Mouse (Mus musculus) CH12.LX (cell line): Measurements from ENCODE around the gene Actl6a. TPM values are rescaled to one million over a fixed set of nuclear protein-coding genes. Genes with fewer than 3 reads are reported as not detected.
"Not testable (repeated sequence)": the region's sequence is repeated elsewhere in the genome, so short reads cannot be mapped to it uniquely, and the experiment has no call there.

Experiments
- DNase-seq: peaks from one replicate; pipeline ENCODE4 v3.0.0-alpha.2; 2013; ENCODE audit errors: extremely low read depth
- H3K27ac ChIP-seq: 2 replicates; pipeline ENCODE4 v1.5.1; 2012; ENCODE audit warnings: low read depth, mild to moderate bottlenecking, control low read depth, moderate library complexity; ENCODE audit not compliant: insufficient read depth
- H3K27me3 ChIP-seq: replicated peaks from 2 replicates; pipeline ENCODE3; 2012; ENCODE audit warnings: inconsistent platforms
- H3K36me3 ChIP-seq, 2 experiments: replicated peaks in 1 of 2; 2 replicates each; pipeline versions ENCODE3 to v1.6.1; 2012; ENCODE audit warnings: inconsistent platforms in 1 of 2, low read length in 1 of 2, mild to moderate bottlenecking in 1 of 2, mixed read lengths in 1 of 2, moderate library complexity in 1 of 2; ENCODE audit not compliant: control insufficient read depth in 1 of 2, insufficient read depth in 1 of 2
- H3K4me1 ChIP-seq, 2 experiments: 2 replicates each; pipeline ENCODE4 v1.6.1; 2012; ENCODE audit warnings: inconsistent platforms in 1 of 2, moderate library complexity in 1 of 2; ENCODE audit not compliant: insufficient read depth in 2 of 2, control insufficient read depth in 1 of 2
- H3K4me2 ChIP-seq: 2 replicates; pipeline ENCODE4 v1.6.1; 2012; ENCODE audit warnings: low read depth, mild to moderate bottlenecking, control low read depth; ENCODE audit not compliant: poor library complexity, insufficient read depth, severe bottlenecking
- H3K4me3 ChIP-seq, 3 experiments: fragments of 150-350 bp in 1 of 3; sonication (generic) in 1 of 3; replicated peaks in 1 of 3; 2 replicates each; pipeline versions ENCODE3 to v1.5.1; 2011 to 2012; ENCODE audit warnings: low read depth in 2 of 3, low read length in 2 of 3, mild to moderate bottlenecking in 2 of 3, moderate library complexity in 2 of 3, control low read depth in 1 of 3, improper control_type of control experiment in 1 of 3, inconsistent platforms in 1 of 3, mixed read lengths in 1 of 3; ENCODE audit not compliant: poor library complexity in 1 of 3
- H3K79me2 ChIP-seq: replicated peaks from 2 replicates; pipeline ENCODE4 v1.6.1; 2012; ENCODE audit warnings: mild to moderate bottlenecking, moderate library complexity; ENCODE audit not compliant: control insufficient read depth, poor library complexity, insufficient read depth, severe bottlenecking; ENCODE audit errors: extremely low read depth
- H3K9ac ChIP-seq: 2 replicates; pipeline ENCODE4 v1.6.1; 2012; ENCODE audit warnings: low read depth, mild to moderate bottlenecking, control low read depth, moderate library complexity; ENCODE audit not compliant: insufficient read depth
- H3K9me3 ChIP-seq: replicated peaks from 2 replicates; pipeline ENCODE3; 2012; ENCODE audit warnings: low read length, inconsistent platforms, mixed read lengths
- ELF1 ChIP-seq: IDR thresholded peaks from 2 replicates; pipeline ENCODE4 v1.6.1; 2014; ENCODE audit warnings: low read depth, mild to moderate bottlenecking, inconsistent platforms, low read length, improper control_type of control experiment
- MAFK ChIP-seq: IDR thresholded peaks from 2 replicates; pipeline ENCODE4 v1.6.1; 2011; ENCODE audit warnings: low read length, improper control_type of control experiment; ENCODE audit not compliant: insufficient replicate concordance
- MAX ChIP-seq: IDR thresholded peaks from 2 replicates; pipeline ENCODE4 v1.6.1; 2011; ENCODE audit warnings: low read length, improper control_type of control experiment
- MXI1 ChIP-seq: IDR thresholded peaks from 2 replicates; pipeline ENCODE4 v1.6.1; 2011; ENCODE audit warnings: mild to moderate bottlenecking, low read depth, low read length, improper control_type of control experiment
- MYC ChIP-seq: IDR thresholded peaks from 2 replicates; pipeline ENCODE4 v1.6.1; 2011; ENCODE audit warnings: low read depth, mild to moderate bottlenecking, improper control_type of control experiment, low read length
- NELFE ChIP-seq: IDR thresholded peaks from 2 replicates; pipeline ENCODE4 v1.6.1; 2011; ENCODE audit warnings: low read depth, low read length, improper control_type of control experiment
- PAX5 ChIP-seq: IDR thresholded peaks from 2 replicates; pipeline ENCODE4 v1.6.1; 2012; ENCODE audit warnings: low read length, inconsistent platforms, mixed read lengths
- TBP ChIP-seq: conservative IDR thresholded peaks from 2 replicates; pipeline ENCODE4 v1.6.1; 2011; ENCODE audit warnings: low read depth, low read length, improper control_type of control experiment
- dilution Hi-C: fragments of 300-500 bp; cut with MboI; formaldehyde crosslinking; loops from 2 replicates; pipeline ENCODE4 v1.14.3; 2020; ENCODE audit warnings: low sequenced_read_pairs; ENCODE audit not compliant: extremely low pct_unique_long_range_greater_than_20kb, extremely low pct_ligation_motif_present
- in situ Hi-C: fragments of 300-500 bp; cut with MboI; formaldehyde crosslinking; loops from 3 replicates; pipeline ENCODE4 v1.14.3; 2019; ENCODE audit warnings: low sequenced_read_pairs, low pct_ligation_motif_present, low pct_unique_long_range_greater_than_20kb, mixed read lengths
- polyA plus RNA-seq: library from polyadenylated mRNA; unstranded; fragments of >175 nt; gene quantifications from 2 replicates; pipeline ENCODE4 v1.2.1, GENCODE M21; 2012; ENCODE audit warnings: low read depth; ENCODE audit not compliant: insufficient read length
- total RNA-seq, 2 experiments: library from RNA; depleted of rRNA; stranded (reverse); fragments of 300-350 nt in 1 of 2; fragments of >200 nt in 1 of 2; gene quantifications; 2 replicates each; pipeline ENCODE4 v1.2.3; 2012 to 2014

Gene Actl6a
- total and polyA plus RNA-seq, 3 experiments, result 80.7 to 132 (median 89.1) TPM

DNA sequence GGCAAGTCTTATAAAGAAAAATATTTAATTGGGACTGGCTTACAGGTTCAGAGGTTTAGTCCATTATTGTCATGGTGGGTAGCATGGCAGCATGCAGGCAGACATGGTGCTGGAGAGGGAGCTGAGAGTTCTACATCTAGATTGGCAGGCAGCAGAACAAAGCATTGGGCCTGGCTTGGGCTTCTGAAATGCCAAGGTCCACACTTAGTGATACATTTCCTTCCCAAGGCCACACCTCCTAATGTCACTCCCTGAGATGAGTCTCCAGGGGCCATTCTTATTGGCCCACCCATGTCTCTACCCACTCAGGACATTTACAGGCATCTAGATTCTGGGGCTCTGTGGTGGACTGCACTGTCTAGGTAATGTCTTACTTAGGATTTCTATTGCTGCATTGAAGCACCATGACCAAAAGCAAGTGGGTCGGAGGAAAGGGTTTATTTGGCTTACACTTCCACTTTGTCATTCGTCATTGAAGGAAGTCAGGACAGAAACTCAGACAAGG, 36.2 kb downstream of the Actl6a start:
- H3K79me2 ChIP-seq, result peaks cover 19% of the 10 kb centered on the region
- no peak overlapping the region for H3K9ac ChIP-seq
- no peak overlapping the region for H3K4me3 ChIP-seq
- H3K36me3 ChIP-seq, result peaks cover 23 to 83% of the 10 kb centered on the region in 2 experiments
- no peak overlapping the region for H3K27ac ChIP-seq
- TF ChIP-seq PAX5, result no peak
- no peak for TF ChIP-seq MXI1
- no peak for DNase-seq
- no peaks in the 10 kb centered on the region for H3K27me3 ChIP-seq
- peaks cover 0 to 17% of the 10 kb centered on the region in 2 experiments; a peak in 3 of 4 replicates for H3K4me1 ChIP-seq
- dilution Hi-C loops (no loop called here), in situ Hi-C loops (no loop called here)
- H3K4me2 ChIP-seq, result no peak overlapping the region
- H3K9me3 ChIP-seq, result no peaks in the 10 kb centered on the region

- H3K79me2 ChIP-seq, result peaks cover 6% of the 10 kb centered on the region; the same call in 1 of the 2 replicates
- no peak overlapping the region for H3K4me2 ChIP-seq
- DNase-seq, result no peak
- no peak overlapping the region for H3K9ac ChIP-seq
- dilution Hi-C loops (no loop called here), in situ Hi-C loops (no loop called here)
- no peaks in the 10 kb centered on the region for H3K4me1 ChIP-seq
- no peak overlapping the region for H3K27ac ChIP-seq
- H3K27me3 ChIP-seq, result no peaks in the 10 kb centered on the region
- TF ChIP-seq TBP (no peak), MAX (no peak), ELF1 (no peak), MAFK (no peak), MYC (no peak), NELFE (no peak)
- H3K9me3 ChIP-seq, result no peaks in the 10 kb centered on the region
- H3K4me3 ChIP-seq, result no peak overlapping the region
- peaks cover 38 to 91% of the 10 kb centered on the region in 2 experiments for H3K36me3 ChIP-seq
These were observed 38.9 kb downstream of the Actl6a start for GRCm38 (mm10) chr3:32745001-32745400.

DNA sequence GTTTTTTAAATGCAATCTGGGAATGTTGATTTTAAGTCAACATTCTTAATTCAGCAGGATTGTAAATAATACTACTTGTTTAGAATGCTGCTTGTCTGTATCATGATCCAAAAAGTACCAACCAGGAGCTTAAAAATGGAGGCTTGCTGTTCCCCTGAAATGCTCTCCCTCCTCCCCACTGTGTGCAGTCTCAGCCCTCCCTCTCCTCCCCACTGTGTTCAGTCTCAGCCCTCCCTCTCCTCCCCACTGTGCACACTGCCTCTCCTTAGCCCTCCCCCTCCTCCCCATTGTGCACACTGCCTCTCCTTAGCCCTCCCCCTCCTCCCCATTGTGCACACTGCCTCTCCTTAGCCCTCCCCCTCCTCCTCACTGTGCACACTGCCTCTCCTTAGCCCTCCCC, 39.3 kb downstream of the Actl6a start:
- H3K4me3 ChIP-seq, H3K27me3 ChIP-seq, H3K27ac ChIP-seq, H3K79me2 ChIP-seq, dilution Hi-C loops, DNase-seq, H3K4me2 ChIP-seq, H3K4me1 ChIP-seq, H3K9ac ChIP-seq, in situ Hi-C loops, H3K9me3 ChIP-seq: not testable (repeated sequence)
- H3K36me3 ChIP-seq, result peaks cover 42 to 93% of the 10 kb centered on the region in 2 experiments
